Mouse (Mus musculus): ENCODE data around the gene Amer2.
A peak's percentile ranks its signal among the peaks of the same experiment; 100 is the strongest.
"Not testable (repeated sequence)": the region's sequence is repeated elsewhere in the genome, so short reads cannot be mapped to it uniquely, and the experiment has no call there.

Amer2 gene

GRCm38 (mm10) chr14:60372821-60373309 is at the start of gene Amer2:
Amer2 (plus strand) TSS chr14:60373259.
- DNase-seq (ENCODE audit: low read depth, low spot score): no peak

DNA sequence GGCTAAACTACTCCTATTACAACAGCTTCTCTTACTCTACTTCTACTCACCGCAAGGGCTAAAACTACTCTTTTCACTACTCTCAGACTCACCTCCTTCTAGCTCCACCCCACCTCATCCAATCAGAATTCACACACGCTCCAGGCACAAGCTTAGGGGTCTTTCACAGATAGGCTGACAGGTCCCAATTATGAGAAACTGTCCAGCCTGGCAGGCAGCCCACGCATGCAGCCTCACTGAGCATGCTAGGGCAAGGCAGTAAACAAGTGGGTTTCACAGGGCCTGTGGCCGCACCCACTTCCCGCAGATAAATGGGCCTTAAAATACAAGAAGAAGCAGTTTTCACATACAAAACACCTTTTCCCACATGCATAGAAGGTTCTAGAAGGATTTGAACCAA is 33.1 kb upstream of the Amer2 start:
- not testable (repeated sequence) for DNase-seq (ENCODE audit: low read depth, low spot score)

- no peak for DNase-seq (ENCODE audit: low read depth, low spot score)
Measured at GRCm38 (mm10) chr14:60340570-60340969, 32.5 kb upstream of the Amer2 start.

DNA sequence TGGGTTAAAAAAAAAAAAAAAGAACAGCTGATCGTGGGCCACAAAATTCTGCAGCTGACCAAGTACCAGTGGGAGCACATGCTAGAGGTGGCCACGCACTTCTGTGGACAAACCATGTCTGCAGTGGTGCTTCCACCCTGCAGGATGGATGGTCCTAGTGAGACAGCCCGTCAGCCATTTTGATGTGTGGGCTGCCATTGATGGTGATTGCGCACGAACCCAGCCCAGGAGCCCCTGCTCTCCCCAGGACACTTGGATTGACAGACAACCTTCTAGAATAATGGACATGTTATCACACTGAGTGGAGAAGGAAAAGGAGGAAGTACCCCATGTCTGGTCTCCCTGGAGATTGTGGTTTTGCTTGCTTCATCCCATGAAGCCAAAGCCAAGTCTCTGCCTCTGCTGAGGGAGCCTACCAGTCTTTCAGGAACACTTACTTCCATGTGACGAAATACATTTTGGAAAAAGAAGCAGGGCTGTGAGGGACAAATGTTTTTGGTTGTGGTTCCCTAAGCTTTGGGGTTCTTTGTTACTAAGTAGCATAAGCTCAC is 27.7 kb upstream of the Amer2 start:
- no peak for DNase-seq (ENCODE audit: low read depth, low spot score)

DNA sequence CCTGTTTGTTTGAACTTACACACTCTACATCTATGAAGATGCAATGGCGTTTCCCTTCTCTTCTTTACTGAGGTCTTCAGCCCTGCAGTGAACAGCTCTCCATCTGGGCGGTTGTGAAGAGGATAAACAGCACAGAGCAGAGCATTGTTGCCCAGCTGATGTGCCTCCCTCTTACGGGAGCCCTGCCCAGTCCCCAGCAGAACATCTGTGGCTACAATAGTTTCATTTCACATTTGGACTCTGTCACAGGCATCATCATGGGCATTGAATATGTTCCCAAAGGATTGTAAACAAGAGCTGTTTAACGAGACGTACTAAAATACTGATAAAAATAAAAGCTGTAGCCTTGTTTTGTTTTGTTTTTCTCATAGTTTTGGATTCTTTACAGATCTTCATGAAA is 14.7 kb upstream of the Amer2 start:
- DNase-seq (ENCODE audit: low read depth, low spot score): no peak

DNA sequence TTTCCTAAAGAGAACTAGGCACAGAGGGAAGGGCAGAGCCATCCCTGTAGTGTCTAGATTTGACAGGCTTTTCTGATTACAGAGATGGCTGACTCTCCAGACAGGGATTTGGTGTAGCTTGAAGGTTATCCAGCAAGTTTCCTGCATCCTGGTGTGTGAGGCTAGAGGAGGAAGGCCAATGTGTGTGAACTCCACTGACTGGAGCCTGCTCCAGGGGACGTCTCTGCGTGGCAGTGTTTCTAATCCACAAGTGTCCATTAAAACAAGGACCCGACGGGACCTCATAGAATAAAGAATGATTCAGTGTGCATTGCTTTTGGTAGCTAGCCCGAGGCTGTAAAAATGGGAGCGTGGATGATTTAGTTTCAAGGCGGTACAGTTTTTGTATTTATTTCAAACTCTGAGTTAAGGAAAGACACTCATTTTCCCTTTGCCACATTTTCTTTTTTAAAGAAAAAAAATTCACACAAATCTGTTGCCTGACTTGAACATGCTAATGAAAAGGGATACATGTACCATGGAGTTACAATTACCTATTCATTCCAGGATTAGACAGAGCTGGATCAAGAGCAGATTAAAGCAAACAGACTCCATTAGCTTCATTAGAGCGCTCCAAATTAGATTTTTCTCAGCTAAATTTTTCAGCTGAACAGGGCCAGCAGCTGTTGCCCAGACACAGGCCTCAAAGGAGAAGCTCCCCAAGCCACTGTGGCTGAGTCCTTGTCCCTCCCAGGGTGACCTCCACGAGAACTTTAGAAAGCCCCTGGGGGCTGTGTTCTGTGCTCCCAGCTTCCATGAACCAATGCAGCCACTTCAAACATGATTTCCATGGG is 11.5 kb upstream of the Amer2 start:
- DNase-seq (ENCODE audit: low read depth, low spot score): no peak

GRCm38 (mm10) chr14:60366729-60367128 is 6.3 kb upstream of the Amer2 start:
- no peak for DNase-seq (ENCODE audit: low read depth, low spot score)

GRCm38 (mm10) chr14:60368769-60369666 is 4.0 kb upstream of the Amer2 start:
- DNase-seq (ENCODE audit: low read depth, low spot score): no peak

- no peak for DNase-seq (ENCODE audit: low read depth, low spot score)
Measured at GRCm38 (mm10) chr14:60369667-60370315, 3.3 kb upstream of the Amer2 start.

- DNase-seq (ENCODE audit: low read depth, low spot score): no peak
Measured at GRCm38 (mm10) chr14:60377107-60377506, 4.0 kb downstream of the Amer2 start.

DNA sequence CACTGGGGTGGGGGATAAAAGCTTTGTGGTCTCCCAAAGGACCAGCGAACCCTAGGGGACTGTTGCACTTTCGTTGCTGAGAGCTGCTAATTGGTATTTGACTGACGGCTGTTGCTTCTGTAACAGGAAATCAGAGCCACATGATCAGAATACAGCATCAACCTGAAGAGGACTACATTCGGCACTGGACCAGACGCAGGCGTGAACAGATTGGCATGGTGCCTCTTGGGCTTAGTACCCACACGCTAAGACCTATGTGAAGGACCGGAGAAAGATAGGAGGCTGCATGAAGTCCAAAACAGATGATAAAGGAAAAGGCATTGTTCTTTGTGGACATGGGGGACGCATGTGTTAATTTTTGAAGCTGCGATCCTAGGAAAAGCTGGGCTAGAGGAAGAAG is 4.5 kb downstream of the Amer2 start:
- peak; percentile 8 for DNase-seq (ENCODE audit: low read depth, low spot score)

DNA sequence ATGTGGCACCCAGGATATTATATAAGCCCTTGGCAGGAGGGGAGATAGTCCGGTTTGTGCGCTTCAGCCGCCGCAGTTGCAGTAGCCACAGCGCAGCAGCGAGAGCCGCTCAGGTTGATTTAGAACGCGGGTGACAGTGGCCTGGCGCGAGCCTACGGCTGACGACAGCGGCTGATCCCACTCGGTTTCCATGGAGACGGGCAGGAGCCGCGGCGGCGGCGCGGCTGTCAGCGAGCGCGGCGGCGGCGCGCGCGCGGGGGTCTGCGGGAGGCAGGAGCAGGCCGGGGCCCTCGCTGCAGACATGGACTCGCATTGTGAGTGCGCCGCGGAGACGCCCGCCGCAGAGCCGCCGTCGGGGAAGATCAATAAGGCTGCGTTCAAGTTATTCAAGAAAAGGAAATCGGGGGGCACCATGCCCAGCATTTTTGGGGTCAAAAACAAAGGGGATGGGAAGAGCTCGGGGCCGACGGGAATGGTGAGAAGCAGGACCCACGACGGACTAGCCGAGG is 5.1 kb downstream of the Amer2 start:
- DNase-seq (ENCODE audit: low read depth, low spot score): peak; percentile 63

DNA sequence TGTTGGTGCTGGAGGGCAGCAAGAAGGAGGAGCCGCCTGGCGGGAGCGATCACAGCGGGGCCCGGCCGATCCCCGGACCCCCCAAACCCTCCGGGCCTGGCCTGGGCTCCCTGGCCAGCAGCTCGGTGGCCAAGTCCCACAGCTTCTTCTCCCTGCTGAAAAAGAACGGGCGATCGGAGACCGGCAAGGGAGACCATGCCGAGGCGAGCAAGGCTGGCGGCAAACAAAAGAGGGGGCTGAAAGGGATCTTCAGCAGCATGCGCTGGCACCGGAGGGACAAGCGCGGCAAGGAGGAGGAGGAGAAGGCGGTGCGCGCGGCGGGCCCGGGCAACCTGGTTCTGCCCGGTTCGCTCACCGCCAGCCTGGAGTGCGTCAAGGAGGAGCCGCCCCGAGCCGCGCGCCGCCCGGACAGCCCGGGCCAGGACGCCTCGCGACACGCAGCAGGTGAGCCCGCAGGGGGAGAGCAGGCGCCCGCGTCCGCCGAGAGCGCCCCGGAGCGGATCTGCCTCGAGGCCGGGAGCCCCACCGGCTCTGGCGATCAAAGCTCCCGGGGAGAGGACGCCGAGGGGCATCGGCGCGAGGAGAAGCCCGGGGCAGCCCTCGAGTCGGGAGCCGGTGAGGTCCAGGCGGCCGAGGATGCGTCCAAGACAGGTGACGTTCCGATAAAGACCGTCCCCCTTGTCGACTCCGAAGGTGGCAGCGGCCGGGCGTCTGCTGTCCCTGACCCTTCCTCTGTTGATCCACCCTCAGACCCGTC is 5.7 kb downstream of the Amer2 start:
- no peak for DNase-seq (ENCODE audit: low read depth, low spot score)

GRCm38 (mm10) chr14:60379323-60379957 is 6.4 kb downstream of the Amer2 start:
- no peak for DNase-seq (ENCODE audit: low read depth, low spot score)

DNA sequence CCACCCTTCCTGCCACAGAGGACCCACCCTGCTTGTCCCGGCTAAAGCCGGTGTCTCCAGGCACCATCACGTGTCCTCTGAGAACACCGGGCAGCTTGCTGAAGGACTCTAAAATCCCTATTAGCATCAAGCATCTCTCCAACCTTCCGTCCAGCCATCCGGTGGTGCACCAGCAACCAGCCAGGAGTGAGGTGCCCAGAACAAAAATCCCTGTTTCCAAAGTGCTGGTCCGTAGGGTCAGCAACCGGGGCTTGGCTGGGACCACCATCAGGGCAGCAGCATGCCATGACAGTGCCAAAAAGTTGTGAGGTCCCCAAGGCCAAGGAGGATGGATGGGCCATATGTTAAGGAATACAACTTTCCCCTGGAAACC is 6.9 kb downstream of the Amer2 start:
- DNase-seq (ENCODE audit: low read depth, low spot score): no peak

- DNase-seq (ENCODE audit: low read depth, low spot score): no peak
Measured at GRCm38 (mm10) chr14:60381671-60382070, 8.6 kb downstream of the Amer2 start.

- no peak for DNase-seq (ENCODE audit: low read depth, low spot score)
Measured at GRCm38 (mm10) chr14:60383816-60384215, 10.8 kb downstream of the Amer2 start.

DNA sequence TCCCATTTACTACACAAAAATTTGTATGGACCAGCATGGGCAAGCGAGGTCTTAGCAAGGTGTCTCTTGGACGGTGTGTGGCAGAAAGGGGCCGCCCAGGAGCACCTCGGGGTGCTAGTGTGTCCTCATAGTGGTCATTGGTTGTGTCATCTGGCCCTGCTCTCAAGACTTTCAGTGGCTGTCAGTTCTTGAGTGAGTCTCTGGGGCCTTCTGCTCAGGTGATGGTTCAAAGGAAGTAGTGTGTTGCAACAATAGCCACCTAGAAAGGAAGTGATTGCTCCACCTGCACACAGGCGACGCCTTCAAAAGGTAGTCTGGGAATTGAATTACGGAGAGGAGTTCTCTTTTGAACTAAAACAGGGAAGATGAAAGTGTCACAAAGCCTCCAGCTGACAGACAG is 11.2 kb downstream of the Amer2 start:
- DNase-seq (ENCODE audit: low read depth, low spot score): no peak

DNA sequence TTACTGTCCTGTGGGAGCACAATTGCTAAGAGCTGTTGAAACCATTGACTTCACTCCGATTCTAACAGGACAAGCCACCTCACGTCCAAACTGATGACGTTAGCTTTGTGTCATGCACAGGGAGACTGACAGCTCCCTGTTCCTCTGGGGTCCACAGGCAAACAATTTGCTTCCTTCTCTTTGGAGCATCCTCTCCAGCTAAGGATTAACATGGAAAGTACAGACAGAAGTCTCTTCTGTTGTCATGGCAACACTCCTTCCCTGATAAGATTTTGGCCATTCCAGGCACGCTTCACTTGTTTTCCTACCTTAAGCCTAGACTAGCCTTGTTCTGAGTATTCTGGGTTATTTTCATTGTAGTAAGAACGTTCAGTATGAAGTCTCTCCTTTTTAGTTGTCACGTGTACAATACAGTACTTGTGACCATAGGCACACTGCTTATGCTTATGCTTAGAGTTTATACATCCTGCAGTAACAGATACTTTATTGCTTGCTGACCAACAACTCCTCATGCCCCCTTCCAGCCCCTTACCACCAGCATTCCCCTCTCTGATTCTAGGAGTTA is 12.1 kb downstream of the Amer2 start:
- no peak for DNase-seq (ENCODE audit: low read depth, low spot score)

All from forelimb bud, embryonic 11.5 days (tissue).